Mouse (Mus musculus) layer of hippocampus, postnatal 36 days (tissue): ENCODE results near the gene Tnr. TPM values are rescaled to one million over a fixed set of nuclear protein-coding genes. Genes with fewer than 3 reads are reported as not detected.

Source experiments
- DNase-seq, 2 experiments: peaks; one replicate each; pipeline ENCODE4 v3.0.0; 2022
- total RNA-seq, 2 experiments: library from RNA; stranded (reverse); gene quantifications; 2 replicates each; pipeline ENCODE4 v1.2.3; 2021

Gene Tnr
- total RNA-seq, 2 experiments from 2014 or later = 150 to 178 TPM

DNA sequence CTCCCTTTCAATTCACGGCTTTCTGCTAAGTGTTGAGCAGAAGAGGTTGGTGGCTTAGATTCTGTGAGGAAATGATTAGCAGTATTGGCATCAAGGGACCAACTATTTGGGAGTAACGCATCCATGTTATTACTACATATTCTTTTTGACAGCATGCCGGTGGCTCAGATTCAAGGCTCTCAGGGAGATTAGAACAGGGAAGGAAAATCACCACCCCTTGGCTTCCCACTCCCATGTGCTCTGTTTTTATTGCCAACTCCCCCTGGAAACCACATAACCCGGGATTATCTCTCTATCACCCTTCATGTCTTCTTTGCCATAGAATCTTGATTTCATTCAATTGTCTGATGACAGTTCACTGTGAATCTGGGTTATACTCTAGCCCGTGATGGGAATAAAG is 276.8 kb downstream of the Tnr start:
- DNase-seq = no peak

DNA sequence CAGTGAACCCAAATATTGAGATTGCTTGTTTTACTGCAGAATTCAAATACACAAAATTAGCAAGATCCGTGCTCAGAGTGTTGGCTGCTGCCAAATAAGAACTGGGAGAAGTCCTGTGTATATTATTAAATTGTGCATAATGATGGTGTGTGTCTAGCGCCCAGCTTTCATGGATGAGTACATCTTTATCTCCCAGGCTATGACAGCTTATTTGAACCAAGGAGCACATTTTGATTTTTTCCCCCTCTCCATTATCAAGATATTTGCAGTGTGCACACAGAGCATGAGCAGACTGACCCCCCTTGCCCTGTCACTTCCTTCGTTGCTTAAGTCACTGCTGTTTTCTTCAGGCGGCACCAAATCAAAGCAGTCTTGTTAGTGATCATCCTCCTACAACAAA is 278.2 kb downstream of the Tnr start:
- no peak for DNase-seq

DNA sequence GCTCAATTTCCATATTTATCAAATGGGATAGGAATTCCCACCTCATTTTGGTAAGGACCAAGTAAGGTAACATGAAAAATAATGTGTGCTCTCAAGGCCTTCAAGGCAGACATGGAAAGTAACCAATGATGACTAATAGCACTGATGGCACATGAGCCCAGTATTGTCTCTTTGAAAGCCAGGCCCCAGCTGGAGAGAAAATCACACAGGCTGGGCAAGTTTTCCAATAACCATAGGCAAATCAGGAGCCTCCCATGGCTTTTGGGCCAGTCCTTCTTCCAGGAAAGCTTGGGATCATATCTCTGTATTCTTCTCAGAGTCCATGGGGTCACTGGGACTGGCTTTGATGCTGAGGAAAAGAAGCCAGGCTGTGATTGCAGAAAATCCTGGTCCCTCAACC is 280.1 kb downstream of the Tnr start:
- DNase-seq = no peak

DNA sequence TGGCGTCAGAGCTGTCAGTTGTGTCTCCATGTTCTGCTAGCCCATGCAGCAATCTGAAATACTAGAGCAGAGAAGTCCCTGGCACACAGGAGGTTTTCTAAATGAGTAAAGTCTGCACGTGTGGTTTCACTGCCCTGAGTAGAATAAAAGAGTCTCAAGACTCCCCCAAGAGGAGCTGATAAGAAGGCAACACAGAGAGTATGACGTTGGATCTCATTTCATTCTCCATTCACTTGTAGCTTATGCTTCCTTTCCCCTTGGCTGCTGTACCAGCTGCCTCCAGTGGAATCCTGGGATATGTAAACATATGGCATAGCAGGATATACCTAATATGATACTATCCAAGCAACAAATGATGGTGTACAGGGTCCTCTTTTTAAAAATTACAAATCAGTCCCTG is 285.9 kb downstream of the Tnr start:
- no peak for DNase-seq

DNA sequence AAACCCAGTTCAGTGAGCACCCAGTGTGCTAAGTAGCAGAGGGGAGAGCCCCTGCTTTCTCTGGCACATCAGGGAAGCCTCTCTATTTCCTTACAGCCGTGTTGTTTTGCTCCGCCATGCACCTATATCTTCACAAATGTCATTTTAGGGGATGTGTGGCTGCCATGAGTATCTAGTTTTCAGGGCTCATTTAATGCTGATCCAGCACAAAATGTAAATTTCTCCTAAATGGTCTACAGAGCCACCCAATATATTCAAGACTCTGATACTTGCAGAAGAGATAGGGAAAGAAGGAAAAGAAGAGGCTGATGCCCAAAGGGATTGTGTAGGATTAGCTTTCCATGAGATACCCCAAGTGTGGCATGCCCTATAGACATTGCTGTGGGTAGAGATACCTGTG is 288.2 kb downstream of the Tnr start:
- DNase-seq = no peak

DNA sequence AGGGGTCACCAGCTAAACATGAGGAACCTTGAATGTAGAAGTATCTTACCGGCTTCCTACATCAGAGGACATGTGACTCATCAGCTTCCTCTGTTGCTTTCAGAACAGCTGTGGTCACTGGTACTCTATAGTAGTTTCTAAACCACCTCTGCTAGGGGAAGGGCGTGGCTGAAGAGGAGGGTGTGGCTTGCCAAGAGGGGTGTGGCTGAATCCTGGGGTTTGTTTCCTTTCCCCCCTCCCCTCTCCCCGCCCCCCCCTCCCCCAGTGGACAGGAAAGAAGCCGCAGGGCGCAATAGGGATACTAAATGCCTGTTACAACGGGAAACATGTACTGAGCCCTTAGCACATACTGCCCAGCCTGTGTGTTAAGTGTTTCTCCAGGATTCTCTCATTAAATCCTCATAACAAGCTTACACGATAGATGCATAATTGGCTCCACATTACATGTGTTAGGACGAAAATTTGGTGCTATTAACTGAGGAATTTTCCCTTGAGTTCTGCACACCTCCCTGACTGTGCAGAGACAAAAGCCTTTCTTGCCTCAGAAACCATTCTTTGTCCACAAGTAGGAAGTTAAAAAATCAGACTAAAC is 289.3 kb downstream of the Tnr start:
- no peak for DNase-seq

DNA sequence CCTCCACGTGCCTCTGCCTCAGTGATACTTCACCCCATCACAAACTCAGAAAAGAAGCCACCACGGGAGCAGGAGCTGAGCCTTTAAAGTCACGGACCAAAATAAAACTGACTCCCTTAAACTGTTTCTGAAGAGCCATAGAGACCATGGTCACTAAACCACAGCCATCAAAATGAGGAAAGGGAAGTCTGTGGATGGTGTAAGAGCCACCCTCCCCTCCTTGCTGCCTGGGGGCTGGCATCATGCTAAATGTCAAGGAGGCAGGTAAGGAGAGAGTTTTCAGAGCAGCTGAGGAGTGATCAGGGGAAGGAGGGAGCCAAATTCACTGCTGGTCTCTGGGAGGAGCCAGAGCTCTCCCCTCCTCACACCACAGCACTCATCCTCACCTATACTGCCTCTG is 290.8 kb downstream of the Tnr start:
- DNase-seq = no peak

DNA sequence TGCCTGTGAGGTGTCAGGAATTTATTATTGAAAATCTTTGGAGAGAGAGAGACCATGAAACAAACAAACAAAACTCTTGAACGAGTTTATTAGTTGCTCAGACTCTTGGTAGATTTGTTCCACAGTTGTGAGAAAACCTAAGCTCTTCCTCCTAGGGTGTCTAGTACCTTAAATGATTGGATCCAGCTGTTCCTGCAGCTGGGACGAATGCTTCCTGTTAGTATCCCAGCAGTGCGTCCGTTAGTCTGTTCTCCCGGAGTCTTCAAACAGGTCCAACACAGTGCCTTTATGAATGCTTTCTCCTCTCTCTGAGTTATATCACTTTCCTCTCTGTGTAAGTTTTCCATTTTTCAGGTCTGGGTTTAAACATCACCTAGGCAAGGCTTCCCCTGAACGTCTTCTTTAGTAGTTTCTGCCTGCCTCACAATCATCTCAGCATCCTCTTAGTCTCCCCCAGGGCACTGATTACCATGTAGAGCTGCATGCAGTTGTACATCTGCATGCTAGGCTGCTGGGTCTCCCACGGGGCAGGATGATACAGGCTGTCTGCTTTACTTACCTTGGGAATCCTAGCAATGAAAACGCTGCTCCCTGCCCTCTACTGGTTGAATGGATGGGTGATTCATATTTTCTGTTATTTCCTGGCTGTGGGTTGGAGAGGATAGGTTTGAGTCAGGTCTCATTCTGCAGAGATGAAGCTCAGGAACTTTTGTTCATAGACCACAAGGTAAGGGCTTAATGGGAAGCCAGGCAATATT is 293.2 kb downstream of the Tnr start:
- no peak for DNase-seq

DNA sequence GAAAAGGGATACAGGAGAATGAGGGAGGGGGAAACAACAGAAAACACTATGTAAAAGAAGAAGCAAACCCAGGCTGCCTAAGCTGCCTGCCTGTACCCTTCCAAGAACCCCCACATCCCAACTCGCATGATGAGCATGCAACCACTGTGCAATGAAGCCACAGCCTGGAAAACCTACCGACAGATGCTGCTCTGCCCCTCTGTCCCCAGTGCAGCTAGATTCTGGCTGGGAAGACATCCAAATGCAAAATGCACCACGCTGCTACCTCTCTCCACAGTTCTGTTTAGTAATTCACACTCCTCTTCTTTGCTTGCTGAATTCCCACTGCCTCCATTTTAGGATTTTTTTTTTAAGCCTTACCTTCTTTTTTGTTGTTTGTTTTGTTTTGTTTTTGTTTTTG is 295.9 kb downstream of the Tnr start:
- DNase-seq = peak; percentile 24 to 34

DNA sequence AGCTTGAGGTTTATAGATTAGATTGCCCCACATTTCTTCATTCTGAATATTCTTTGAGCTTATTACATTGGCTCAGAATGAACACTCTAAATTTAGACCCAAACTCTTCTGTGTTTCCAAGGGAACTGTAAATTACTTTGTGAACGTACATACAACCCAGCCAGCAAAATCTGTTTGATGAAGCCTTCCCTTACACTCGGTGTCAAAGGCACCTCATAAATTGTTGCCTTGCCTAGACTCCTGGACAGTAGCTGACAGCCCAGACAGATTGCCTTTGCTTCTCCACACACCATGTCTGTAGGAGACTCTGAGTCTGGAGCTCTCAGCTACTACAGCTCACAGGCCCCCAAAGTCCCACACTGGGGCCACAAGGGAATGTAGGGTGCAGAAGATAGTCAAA is 298.8 kb downstream of the Tnr start:
- peak in 1 of 2 experiments; percentile 19 for DNase-seq

DNA sequence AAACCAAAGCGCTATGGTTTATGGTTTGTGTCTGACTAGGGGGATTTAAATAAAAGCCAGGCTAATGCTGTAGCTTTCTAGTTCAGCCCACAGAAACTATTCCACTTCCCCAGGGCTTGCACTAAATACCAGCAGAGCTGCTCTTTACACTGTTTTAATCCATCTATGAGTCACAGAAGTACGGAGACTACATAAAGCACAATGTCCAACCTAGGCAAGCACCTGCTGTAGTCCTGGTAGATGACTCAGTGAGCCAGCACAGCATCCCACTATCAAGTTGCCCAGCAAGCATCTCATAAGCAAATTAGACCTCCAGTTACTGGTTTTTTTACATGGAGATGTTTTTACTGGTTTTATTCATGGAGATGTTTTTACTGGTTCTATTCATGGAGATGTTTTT is 305.0 kb downstream of the Tnr start:
- no peak for DNase-seq

DNA sequence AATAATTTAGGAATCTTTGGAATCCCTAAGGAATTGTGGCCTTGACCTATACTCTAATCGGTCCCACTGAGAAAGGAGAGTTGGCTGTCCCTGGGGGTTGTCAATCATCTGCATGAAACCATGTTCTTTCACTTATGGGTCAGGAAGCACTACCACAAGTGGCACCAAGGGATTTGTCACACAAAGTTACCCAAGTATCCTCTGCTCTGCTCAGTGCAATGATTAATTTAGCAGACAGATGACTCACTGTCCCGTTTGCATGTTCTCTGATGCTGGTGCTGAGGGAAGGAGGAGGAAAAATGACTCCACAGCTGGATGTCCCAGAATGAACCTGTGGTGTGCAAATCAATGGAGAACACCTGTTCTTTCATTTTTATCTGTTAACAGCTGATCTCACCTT is 309.6 kb downstream of the Tnr start:
- DNase-seq = no peak

DNA sequence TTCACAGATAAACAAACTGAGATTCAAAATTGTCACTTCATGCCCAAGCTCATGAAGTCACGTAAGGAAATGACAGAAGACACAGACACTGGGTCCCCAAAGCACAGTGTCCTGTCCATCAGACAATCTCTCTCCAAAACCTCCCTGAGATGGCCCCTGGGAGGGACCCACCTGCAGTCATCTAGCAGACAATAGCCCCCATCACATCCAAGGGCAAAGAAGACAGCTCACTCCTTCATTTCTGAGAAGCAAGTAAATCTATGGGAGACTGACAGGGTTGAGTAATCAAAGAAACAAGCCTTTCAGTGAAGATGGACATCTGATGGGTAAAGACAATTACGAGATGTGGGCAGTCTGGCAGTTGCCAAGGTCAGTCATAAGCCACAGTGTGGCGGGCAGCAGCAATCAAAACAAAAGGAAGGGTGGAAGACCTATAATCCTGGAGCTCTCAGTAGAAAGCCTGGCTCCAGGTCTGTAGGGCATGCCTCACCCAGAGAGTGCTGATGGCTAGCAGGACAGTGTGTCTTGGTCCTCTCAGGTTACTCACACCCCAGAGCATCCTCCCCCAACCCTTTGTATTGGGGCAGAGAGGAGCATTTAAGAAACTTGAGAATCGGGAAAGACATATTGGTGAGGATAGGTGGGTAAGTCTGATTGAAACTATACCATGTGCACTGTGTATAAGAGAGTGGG is 310.2 kb downstream of the Tnr start:
- DNase-seq = no peak

DNA sequence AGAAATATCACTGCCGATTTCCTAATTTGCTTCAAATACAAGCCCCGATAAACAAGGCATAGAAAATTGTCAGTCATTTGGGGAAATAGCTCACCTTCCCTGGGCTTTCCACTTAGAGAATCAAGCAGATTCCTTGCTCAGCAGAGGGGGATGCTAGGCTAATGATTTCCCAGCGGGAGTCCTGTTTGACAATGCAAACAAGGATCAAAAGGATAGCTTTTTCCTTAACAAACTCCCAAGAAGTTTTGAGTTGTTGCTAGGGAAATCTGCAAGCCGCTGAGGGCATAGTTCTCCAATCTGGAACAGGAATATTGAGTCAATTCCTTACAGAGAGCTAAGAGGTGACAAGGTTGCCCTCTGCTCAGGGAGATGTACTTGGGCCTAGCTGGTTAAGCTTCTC is 311.6 kb downstream of the Tnr start:
- DNase-seq = no peak

DNA sequence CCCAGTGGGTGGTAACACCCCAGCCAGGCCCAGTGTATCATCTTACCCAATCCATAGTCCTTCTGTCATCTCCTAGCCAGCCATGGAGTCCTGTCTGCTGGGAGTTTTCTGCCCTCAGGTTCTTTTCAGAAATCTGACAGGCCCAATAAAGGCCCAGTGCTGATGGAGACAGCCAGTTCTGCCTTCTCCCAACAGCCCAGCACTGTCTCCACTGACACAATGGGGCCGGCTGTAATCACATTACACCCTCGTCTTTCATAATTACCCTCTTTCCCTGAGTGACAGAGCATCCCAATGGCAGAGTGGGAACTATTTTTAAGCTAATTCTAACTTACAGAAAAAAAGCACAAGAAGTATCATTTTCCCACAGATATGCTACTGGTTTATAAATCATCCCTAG is 316.8 kb downstream of the Tnr start:
- DNase-seq = no peak

DNA sequence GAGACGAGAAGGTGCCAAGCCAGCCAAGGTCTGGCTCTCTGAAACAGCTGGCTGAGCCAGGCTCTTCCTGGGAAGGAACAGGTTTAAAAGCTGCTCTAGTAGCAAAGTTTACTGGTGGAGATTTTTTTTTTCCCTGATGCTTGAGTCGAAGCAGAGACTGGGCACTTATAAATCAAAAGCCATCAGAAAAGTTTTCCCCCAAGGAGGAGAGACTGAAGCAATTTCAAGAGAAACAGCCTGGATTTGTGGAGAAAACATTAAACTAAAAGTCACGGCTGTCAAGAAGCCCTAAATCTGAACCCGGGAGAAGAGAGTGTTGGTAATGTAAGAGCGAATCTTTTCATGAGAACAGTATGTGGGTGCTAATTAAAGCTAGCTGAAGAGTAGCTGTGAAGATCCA is 319.3 kb downstream of the Tnr start:
- DNase-seq = no peak

DNA sequence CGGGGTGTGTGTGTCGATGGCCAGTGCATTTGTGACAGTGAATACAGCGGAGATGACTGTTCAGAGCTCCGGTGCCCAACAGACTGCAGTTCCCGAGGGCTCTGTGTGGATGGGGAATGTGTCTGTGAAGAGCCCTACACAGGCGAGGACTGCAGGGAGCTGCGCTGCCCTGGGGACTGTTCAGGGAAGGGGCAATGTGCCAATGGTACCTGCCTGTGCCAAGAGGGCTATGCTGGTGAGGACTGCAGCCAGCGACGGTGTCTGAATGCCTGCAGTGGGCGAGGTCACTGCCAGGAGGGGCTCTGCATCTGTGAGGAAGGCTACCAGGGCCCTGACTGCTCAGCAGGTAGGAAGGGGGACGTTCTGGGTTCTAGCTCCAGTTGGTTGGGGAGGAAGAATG is 328.5 kb downstream of the Tnr start:
- no peak for DNase-seq

DNA sequence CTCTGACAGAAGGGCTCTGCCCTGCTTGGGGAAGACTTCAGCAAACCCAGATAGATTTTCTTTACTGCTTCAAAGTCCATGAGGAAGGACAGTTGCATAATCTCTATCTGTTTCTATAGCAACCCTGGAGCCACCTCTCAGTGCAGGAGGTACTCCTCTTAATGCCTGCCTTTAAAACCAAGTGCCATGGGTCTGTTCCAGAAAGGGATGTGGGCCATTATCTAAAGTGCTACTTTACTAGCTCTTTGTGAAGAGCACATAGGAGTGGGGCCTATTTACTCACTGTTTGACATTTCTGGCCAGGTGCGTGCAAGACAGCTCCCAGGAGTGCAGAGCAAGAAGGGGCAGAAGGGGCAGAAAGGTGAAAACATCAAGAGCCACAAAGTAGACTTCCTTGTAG is 330.7 kb downstream of the Tnr start:
- DNase-seq = no peak

DNA sequence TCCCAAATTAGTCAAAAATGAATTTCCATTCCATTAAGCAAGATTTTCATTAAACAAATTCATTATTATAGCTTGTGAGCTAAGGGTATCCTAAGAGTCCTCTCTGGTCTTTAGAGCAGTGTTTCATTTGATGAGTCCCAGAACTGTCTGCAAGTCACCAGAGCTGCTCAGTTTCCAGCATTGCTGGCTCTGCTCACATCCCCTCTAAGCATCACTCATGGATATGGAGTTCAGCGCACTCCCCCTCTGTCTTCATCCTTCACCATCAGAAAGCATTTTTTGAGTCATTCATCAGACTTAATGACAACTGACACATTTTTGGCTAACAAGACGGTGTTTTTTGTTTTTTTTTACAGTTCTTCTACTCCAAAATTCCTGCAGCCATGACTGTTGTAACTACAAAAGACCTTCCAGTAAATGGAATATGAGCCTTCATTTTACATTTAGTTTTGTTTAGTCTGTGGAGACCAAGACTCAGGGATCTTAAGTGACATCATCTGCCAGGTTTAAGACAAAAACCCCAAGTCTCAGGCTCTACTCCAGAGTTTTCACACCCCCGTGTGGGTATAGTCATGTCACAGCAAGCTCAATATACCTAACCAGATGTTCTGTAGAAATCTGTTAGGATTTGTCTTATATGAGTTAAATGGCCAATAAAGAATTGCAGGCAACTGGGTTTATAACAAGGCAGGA is 338.4 kb downstream of the Tnr start:
- no peak for DNase-seq

DNA sequence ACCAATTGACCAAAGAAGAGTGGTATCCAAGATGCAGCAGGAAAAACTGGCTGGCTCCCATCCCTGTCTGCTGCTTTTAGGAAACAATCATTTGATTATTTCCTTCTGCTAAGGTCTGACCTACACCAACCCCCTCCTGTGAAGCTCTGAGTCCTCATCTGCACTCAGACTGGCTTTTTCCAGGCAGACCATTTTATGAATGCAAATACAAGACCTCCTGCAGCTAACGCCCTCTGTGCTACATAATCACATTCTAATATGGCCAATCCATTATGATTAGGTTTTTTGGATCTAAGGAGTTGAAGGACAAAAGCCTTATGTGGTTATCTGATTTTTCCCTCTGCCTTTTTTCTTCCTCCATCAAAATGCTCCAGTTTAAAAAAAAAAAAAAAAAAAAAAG is 342.1 kb downstream of the Tnr start:
- no peak for DNase-seq

DNA sequence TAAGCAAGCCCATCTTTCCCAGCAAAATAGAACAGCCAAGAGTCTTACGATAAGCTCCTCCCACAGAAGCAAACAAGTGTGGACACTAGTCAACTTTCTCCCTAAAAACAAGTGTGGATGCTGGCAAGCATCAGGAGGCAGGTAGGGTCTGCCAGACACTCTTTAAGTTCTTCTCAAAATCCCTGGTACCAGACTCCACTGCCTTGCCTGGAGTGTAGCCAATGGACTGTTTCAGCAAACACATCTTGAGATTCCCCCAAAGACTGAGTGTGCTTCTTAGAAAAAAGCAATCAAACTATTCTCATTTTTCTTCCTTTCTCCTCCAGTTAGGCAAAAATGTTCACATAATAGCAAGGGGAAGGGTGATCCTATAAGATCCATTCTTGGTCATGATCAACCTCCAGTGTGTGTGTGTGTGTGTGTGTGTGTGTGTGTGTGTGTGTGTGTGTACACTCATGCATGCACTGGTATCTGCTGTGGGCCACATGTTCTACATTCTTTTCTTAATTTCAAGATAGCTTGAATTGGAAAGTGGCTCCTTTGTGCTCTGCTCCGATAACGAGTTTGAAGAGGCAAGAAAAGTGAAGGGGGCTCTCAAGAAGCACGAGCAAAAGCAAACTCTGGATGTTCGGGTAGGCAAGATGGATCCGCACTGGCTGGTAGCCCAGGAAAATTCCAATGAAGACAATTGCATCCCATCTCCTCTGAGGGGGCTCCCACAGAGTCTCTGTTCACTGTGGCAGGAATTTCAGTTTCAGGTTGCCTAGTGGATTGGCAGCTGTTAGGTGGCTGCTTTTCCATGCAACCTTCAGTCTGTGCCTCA is 346.3 kb downstream of the Tnr start:
- no peak for DNase-seq

DNA sequence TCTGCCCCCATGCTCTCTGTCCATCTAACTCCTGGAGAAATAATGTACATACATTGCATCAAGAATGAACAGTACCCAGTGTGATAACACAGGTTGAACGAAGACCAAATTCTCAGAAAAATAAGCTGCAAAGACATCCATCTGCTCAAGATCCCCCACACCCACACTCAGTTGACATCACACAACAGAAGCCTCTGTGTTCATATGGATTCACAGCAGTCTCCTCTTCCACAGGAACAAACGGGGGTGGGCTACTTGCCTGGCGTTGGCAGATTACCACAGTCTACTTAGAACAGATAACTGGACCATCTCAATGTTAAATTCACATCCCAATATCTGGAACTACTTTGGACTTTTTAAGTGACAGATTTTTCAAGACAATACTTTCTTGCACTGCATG is 349.3 kb downstream of the Tnr start:
- peak in 1 of 2 experiments; percentile 37 for DNase-seq

DNA sequence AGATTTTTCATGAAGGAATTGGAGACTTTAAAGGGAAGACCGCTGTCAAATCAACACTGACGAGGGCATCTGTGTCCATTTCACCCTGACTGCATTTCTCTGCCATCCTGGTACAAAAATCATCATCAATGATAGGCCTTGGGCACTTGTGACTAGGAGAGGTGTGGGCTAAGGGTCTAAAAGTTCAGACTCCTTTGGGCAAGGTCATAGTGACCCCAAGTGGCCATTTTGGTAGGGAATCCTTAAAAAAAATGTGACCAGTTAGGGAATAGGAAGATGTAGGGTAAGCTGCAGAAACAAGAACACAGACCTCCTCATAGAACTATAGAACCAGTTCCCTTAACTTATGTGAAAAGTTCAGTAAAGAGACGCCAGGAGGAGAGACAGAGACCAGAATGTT is 355.1 kb downstream of the Tnr start:
- no peak for DNase-seq
